Mouse (Mus musculus): ENCODE results near the gene Trpc4ap. TPM values are rescaled to one million over a fixed set of nuclear protein-coding genes. Genes with fewer than 3 reads are reported as not detected.

The Trpc4ap gene
- polyA plus RNA-seq, 1 experiment from 2014 or later, result 99.3 TPM

GRCm38 (mm10) chr2:155696851-155697250 is 4.7 kb upstream of the Trpc4ap start:
- no peak overlapping the region for H3K27ac ChIP-seq (ENCODE audit: low read length)
- WGBS, result 68% methylated on average over 7 of the region's 7 CpGs
- no peaks in the 10 kb centered on the region for H3K36me3 ChIP-seq (ENCODE audit: control insufficient read depth, insufficient read depth, low read length)
- no peak for ATAC-seq
- H3K9me3 ChIP-seq (ENCODE audit: control insufficient read depth, low read length), result no peaks in the 10 kb centered on the region
- no peaks in the 10 kb centered on the region for H3K27me3 ChIP-seq (replicated peaks; ENCODE audit: control insufficient read depth, insufficient read depth, low read length)
- H3K4me3 ChIP-seq (ENCODE audit: low read length), result no peak overlapping the region
- no peaks in the 10 kb centered on the region for H3K4me1 ChIP-seq (ENCODE audit: control insufficient read depth, insufficient read depth, low read length)
- H3K4me2 ChIP-seq (ENCODE audit: low read depth, low read length), result no peak overlapping the region
- no peak overlapping the region for H3K9ac ChIP-seq (ENCODE audit: low read depth, low read length)

DNA sequence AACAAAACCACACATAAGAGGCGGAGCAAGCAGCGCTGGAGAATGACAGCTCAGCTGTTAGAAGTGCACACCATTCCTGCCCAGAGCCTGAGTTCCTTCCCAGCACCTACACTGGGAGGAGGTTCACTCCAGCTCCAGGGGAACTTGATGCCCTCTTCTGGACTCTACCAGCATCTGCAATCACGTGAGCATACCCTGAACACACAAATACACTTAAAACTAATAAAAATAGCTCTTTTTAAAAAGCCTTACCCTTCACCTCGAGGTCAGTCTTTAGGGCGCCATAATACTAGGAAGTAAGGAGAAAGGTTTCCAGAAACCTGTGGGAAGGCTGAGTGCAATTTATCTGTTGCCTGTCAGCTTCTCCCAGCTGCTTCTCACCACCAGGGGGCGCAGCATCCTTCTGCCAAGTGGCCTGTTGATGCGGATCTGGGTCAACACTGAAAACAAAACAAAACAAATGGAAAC is 3.9 kb upstream of the Trpc4ap start:
- H3K9me3 ChIP-seq (ENCODE audit: control insufficient read depth, low read length), result no peaks in the 10 kb centered on the region
- H3K4me3 ChIP-seq (ENCODE audit: low read length), result no peak overlapping the region
- peaks cover 3% of the 10 kb centered on the region; the same call in 1 of the 2 replicates for H3K4me1 ChIP-seq (ENCODE audit: control insufficient read depth, insufficient read depth, low read length)
- no peak for ATAC-seq
- no peaks in the 10 kb centered on the region for H3K36me3 ChIP-seq (ENCODE audit: control insufficient read depth, insufficient read depth, low read length)
- WGBS, result 18% methylated on average over 7 of the region's 7 CpGs
- H3K9ac ChIP-seq (ENCODE audit: low read depth, low read length), result no peak overlapping the region
- no peaks in the 10 kb centered on the region for H3K27me3 ChIP-seq (replicated peaks; ENCODE audit: control insufficient read depth, insufficient read depth, low read length)
- H3K4me2 ChIP-seq (ENCODE audit: low read depth, low read length), result no peak overlapping the region
- H3K27ac ChIP-seq (ENCODE audit: low read length), result no peak overlapping the region

DNA sequence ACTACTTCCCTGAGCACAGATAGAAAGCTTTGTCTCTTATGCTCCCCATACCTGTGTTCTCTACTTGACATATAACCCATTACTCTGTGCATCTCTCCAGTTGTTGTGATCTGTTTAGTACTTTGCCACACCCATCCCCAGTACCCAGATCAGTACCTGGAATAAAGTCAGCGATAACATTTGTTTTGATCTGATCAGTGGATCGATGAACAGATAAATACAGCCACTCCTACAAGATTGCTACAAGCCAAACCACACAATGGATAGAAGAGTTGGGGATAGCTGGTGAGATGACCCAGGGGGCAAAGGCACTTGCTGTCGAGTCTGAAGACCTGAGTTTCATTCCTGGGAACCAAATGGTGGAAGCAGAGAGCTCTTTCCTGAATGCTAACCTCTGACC is 3.1 kb upstream of the Trpc4ap start:
- Histone ChIP-seq H3K27ac (ENCODE audit: low read length) (no peak overlapping the region), H3K9me3 (ENCODE audit: control insufficient read depth, low read length) (no peaks in the 10 kb centered on the region), H3K4me3 (ENCODE audit: low read length) (no peak overlapping the region), H3K27me3 (replicated peaks; ENCODE audit: control insufficient read depth, insufficient read depth, low read length) (no peaks in the 10 kb centered on the region), H3K9ac (ENCODE audit: low read depth, low read length) (no peak overlapping the region), H3K4me2 (ENCODE audit: low read depth, low read length) (no peak overlapping the region), H3K4me1 (ENCODE audit: control insufficient read depth, insufficient read depth, low read length) (peaks cover 11% of the 10 kb centered on the region), H3K36me3 (ENCODE audit: control insufficient read depth, insufficient read depth, low read length) (no peaks in the 10 kb centered on the region)
- WGBS, result 72% methylated on average over 3 of the region's 3 CpGs
- no peak for ATAC-seq

- H3K9me3 ChIP-seq (ENCODE audit: control insufficient read depth, low read length), result no peaks in the 10 kb centered on the region
- H3K36me3 ChIP-seq (ENCODE audit: control insufficient read depth, insufficient read depth, low read length), result no peaks in the 10 kb centered on the region
- peaks cover 13% of the 10 kb centered on the region for H3K4me1 ChIP-seq (ENCODE audit: control insufficient read depth, insufficient read depth, low read length)
- no peak overlapping the region for H3K9ac ChIP-seq (ENCODE audit: low read depth, low read length)
- H3K4me2 ChIP-seq (ENCODE audit: low read depth, low read length), result no peak overlapping the region
- no peak overlapping the region for H3K27ac ChIP-seq (ENCODE audit: low read length)
- no peaks in the 10 kb centered on the region for H3K27me3 ChIP-seq (replicated peaks; ENCODE audit: control insufficient read depth, insufficient read depth, low read length)
- no peak overlapping the region for H3K4me3 ChIP-seq (ENCODE audit: low read length)
- no peak for ATAC-seq
- WGBS, result 64% methylated on average over 2 of the region's 2 CpGs
Observed at GRCm38 (mm10) chr2:155694564-155694963, 2.4 kb upstream of the Trpc4ap start.

- ATAC-seq, result no peak
- Histone ChIP-seq H3K4me1 (ENCODE audit: control insufficient read depth, insufficient read depth, low read length) (peaks cover 13% of the 10 kb centered on the region), H3K36me3 (ENCODE audit: control insufficient read depth, insufficient read depth, low read length) (no peaks in the 10 kb centered on the region), H3K27ac (ENCODE audit: low read length) (no peak overlapping the region), H3K4me3 (ENCODE audit: low read length) (no peak overlapping the region), H3K4me2 (ENCODE audit: low read depth, low read length) (no peak overlapping the region), H3K9ac (ENCODE audit: low read depth, low read length) (no peak overlapping the region), H3K27me3 (replicated peaks; ENCODE audit: control insufficient read depth, insufficient read depth, low read length) (no peaks in the 10 kb centered on the region), H3K9me3 (ENCODE audit: control insufficient read depth, low read length) (no peaks in the 10 kb centered on the region)
- WGBS, result 84% methylated on average over 4 of the region's 4 CpGs
Observed at GRCm38 (mm10) chr2:155693136-155693535, 952 bp upstream of the Trpc4ap start.

DNA sequence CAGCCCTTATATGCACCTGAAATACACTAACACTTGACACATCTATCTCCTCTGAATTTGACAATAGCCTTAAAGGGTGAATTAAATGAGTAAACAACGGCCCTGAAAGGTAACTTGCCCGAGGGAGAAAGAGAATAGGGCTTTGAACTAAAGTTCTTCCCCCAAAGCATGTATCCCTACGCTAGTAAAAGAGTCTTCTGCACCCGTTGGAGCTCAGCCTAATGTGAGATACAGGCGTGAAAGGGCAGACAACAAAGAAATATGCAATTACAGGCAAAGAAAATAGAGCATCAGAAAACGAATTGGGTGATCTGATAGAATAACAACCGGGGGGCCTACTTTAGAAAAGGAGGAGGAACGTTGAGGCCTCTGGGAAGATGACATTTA is 855 bp downstream of the Trpc4ap start:
- 2% methylated on average over 8 of the region's 8 CpGs for WGBS
- H3K4me1 ChIP-seq (ENCODE audit: control insufficient read depth, insufficient read depth, low read length), result peaks cover 13% of the 10 kb centered on the region

GRCm38 (mm10) chr2:155689211-155689610 is 3.0 kb downstream of the Trpc4ap start:
- Histone ChIP-seq H3K9ac (ENCODE audit: low read depth, low read length) (no peak overlapping the region), H3K27me3 (replicated peaks; ENCODE audit: control insufficient read depth, insufficient read depth, low read length) (no peaks in the 10 kb centered on the region), H3K4me1 (ENCODE audit: control insufficient read depth, insufficient read depth, low read length) (peaks cover 13% of the 10 kb centered on the region), H3K27ac (ENCODE audit: low read length) (no peak overlapping the region), H3K4me2 (ENCODE audit: low read depth, low read length) (no peak overlapping the region), H3K9me3 (ENCODE audit: control insufficient read depth, low read length) (no peaks in the 10 kb centered on the region), H3K36me3 (ENCODE audit: control insufficient read depth, insufficient read depth, low read length) (no peaks in the 10 kb centered on the region), H3K4me3 (ENCODE audit: low read length) (no peak overlapping the region)
- no peak for ATAC-seq
- 69% methylated on average over 4 of the region's 4 CpGs for WGBS

More for the DNA sequence above, 855 bp downstream of the Trpc4ap start:
- no peaks in the 10 kb centered on the region for H3K36me3 ChIP-seq (ENCODE audit: control insufficient read depth, insufficient read depth, low read length)
- peak overlapping the region; percentile 99 for H3K4me3 ChIP-seq (ENCODE audit: low read length)
- ATAC-seq, result no peak
- H3K4me2 ChIP-seq (ENCODE audit: low read depth, low read length), result peak overlapping the region; percentile 84
- no peaks in the 10 kb centered on the region for H3K27me3 ChIP-seq (replicated peaks; ENCODE audit: control insufficient read depth, insufficient read depth, low read length)
- H3K9ac ChIP-seq (ENCODE audit: low read depth, low read length), result peak overlapping the region; percentile 97
- H3K27ac ChIP-seq (ENCODE audit: low read length), result peak overlapping the region; percentile 90; the same call in 1 of the 2 replicates
- no peaks in the 10 kb centered on the region for H3K9me3 ChIP-seq (ENCODE audit: control insufficient read depth, low read length)

- Histone ChIP-seq H3K27ac (ENCODE audit: low read length) (no peak overlapping the region), H3K27me3 (replicated peaks; ENCODE audit: control insufficient read depth, insufficient read depth, low read length) (no peaks in the 10 kb centered on the region), H3K4me3 (ENCODE audit: low read length) (no peak overlapping the region), H3K36me3 (ENCODE audit: control insufficient read depth, insufficient read depth, low read length) (no peaks in the 10 kb centered on the region), H3K9ac (ENCODE audit: low read depth, low read length) (no peak overlapping the region), H3K4me1 (ENCODE audit: control insufficient read depth, insufficient read depth, low read length) (peaks cover 13% of the 10 kb centered on the region), H3K9me3 (ENCODE audit: control insufficient read depth, low read length) (no peaks in the 10 kb centered on the region), H3K4me2 (ENCODE audit: low read depth, low read length) (no peak overlapping the region)
- no peak for ATAC-seq
- 93% methylated on average over 11 of the region's 11 CpGs for WGBS
Observed at GRCm38 (mm10) chr2:155687746-155688145, 4.4 kb downstream of the Trpc4ap start.

DNA sequence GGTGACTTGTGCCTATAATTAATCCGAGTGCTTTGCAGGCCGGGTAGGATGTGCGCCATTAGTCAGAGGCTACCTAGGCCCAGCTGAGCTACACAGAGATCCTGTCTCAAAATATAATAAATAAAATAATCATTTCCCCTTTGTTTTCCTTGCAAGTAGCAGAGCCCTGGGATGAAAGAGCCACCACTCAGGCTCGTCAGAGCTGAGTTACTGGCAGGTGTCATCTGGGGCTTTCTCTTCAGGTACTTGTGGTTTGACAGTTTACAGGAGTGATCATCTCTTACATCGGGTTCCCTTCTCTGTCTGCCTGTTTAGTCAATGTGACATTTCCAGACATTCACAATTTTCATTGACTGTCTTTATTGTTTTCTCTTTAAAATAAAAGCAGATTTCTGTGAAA is 5.6 kb downstream of the Trpc4ap start:
- no peaks in the 10 kb centered on the region for H3K36me3 ChIP-seq (ENCODE audit: control insufficient read depth, insufficient read depth, low read length)
- H3K27ac ChIP-seq (ENCODE audit: low read length), result no peak overlapping the region
- WGBS, result 79% methylated on average over 5 of the region's 5 CpGs

DNA sequence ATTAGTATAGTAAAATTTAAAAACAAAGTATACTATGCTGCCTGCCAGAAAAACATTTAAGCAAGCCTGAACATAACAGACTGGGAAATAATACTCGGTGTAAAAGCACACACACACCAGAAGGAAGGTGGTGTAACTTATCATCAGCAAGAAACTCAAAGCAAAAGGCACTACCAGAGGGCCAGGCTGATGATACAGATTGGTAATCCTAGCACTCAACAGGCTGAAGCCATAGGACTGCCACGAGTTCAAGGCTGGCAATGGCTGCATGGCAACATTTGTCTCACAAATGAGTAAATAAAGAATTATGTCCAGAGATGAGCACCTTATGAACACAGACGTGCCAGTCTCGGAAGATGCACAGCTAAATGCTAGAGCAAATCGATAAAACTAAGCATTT is 8.4 kb downstream of the Trpc4ap start:
- no peaks in the 10 kb centered on the region for H3K27me3 ChIP-seq (replicated peaks; ENCODE audit: control insufficient read depth, insufficient read depth, low read length)
- WGBS, result 93% methylated on average over 5 of the region's 5 CpGs
- no peaks in the 10 kb centered on the region for H3K36me3 ChIP-seq (ENCODE audit: control insufficient read depth, insufficient read depth, low read length)
- H3K9me3 ChIP-seq (ENCODE audit: control insufficient read depth, low read length), result no peaks in the 10 kb centered on the region
- no peak for ATAC-seq
- H3K4me1 ChIP-seq (ENCODE audit: control insufficient read depth, insufficient read depth, low read length), result no peaks in the 10 kb centered on the region
- H3K4me2 ChIP-seq (ENCODE audit: low read depth, low read length), result no peak overlapping the region
- no peak overlapping the region for H3K9ac ChIP-seq (ENCODE audit: low read depth, low read length)
- H3K4me3 ChIP-seq (ENCODE audit: low read length), result no peak overlapping the region
- H3K27ac ChIP-seq (ENCODE audit: low read length), result no peak overlapping the region

More for the DNA sequence above, 5.6 kb downstream of the Trpc4ap start:
- H3K9ac ChIP-seq (ENCODE audit: low read depth, low read length), result no peak overlapping the region
- no peaks in the 10 kb centered on the region for H3K9me3 ChIP-seq (ENCODE audit: control insufficient read depth, low read length)
- H3K4me2 ChIP-seq (ENCODE audit: low read depth, low read length), result no peak overlapping the region
- H3K4me3 ChIP-seq (ENCODE audit: low read length), result no peak overlapping the region
- ATAC-seq, result no peak
- H3K27me3 ChIP-seq (replicated peaks; ENCODE audit: control insufficient read depth, insufficient read depth, low read length), result no peaks in the 10 kb centered on the region
- peaks cover 13% of the 10 kb centered on the region for H3K4me1 ChIP-seq (ENCODE audit: control insufficient read depth, insufficient read depth, low read length)
